Mouse (Mus musculus): ENCODE data around the gene Rnf126.

DNA sequence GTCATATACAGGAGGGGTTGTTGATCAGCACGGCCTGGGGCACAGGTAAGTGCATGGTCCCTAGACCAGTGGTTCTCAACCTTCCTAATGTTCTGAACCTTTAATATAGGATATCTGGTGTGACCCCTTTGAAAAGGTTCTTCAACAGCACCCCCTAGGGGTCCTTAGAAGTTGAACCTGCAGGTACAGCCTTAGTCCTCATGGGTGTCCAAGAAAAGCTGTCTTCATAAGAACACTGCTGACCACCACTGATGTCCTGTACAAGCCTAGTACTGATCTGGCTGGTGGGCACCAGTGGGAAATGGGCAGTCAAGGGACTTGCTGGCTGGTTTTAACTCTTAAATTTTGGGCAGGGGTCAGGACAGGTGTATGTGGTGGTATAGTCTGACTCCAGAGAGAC lies 54.7 kb downstream of the Rnf126 start:
- no peak for TF ChIP-seq CTCF (IDR thresholded peaks at IDR 0.05; ENCODE audit: low read depth, low read length)
- TF ChIP-seq POLR2A (IDR thresholded peaks at IDR 0.05; ENCODE audit: borderline replicate concordance, low read depth, low read length), result no peak
